Mouse (Mus musculus) retina, postnatal 7 days (tissue): Measurements from ENCODE around the gene Rxrb.
A peak's percentile ranks its signal among the peaks of the same experiment; 100 is the strongest.

Source experiments
- DNase-seq: peaks from one replicate; pipeline ENCODE4 v3.0.0-alpha.2; 2012; ENCODE audit warnings: low read depth, low spot score

Rxrb gene

DNA sequence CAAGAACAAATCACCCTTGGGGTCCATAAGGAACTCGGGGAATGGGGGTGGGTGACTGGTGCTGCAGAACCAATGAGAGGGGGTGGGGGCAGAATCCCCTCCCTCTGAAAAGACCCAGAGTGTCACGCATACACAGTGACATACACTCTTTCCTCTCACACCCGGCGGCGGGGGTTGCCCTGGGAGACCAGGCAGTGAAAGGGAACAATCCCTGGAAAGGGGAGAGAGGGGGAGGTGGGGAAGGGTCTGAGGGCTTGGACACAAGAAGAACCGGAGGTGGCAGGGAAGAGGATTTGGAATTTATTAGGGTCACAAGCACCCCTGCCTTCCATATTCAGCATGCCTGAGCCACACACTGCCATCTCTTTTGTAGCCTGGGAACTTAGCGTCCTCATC is 5.9 kb upstream of the Rxrb start:
- no peak for DNase-seq

DNA sequence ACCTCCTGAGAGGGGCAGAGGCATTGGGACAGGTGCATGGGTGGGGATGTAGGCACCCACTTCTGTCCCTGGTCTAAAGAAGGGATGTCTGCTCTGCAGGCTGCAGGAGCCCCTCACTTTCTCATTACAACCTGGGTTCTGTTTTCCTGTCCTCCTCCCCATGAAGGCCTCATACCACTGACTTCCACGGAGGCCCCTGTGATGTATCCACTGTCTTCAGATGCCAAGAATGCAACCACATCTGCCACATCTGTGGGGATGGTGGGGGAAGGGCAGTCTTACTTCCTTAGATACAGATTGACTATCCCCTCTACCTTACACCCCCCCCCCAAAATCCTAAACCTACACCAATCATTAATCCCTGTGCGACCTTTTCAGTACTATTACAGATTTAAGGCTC is 5.4 kb upstream of the Rxrb start:
- no peak for DNase-seq

DNA sequence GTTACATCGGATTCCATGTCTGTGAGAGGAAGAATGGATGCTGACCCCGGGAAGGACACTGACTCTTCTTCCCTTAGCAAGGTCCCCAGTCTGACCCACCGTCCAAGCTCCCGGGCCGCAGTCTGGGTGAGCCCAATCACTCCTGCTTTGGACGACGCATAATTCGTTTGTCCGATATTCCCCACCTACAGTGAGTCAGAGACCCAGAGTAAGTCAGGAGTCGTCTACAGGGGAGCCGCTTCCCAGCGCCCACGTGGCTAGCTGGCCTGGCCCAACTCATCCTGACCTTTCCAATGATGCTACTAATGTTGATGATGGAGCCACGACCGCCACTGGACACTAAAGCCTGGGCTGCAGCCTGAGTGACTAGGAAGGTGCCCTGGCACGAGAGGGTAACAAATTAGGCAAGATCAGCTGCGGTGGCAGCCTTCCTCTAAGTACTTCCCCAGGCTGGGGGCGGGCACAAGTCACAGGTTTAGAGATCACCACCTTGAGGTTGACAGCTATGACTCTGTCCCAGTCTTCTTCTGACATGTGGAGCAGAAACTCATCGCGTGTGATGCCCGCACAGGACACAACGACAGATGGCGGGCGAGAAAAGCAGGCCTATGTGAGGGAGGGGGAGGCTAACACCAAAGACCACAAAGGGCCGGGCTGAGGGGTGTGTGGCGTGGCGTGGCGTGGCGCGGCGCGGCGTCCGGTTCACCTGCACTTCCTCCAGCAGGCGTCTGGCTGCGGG is 4.5 kb upstream of the Rxrb start:
- no peak for DNase-seq

DNA sequence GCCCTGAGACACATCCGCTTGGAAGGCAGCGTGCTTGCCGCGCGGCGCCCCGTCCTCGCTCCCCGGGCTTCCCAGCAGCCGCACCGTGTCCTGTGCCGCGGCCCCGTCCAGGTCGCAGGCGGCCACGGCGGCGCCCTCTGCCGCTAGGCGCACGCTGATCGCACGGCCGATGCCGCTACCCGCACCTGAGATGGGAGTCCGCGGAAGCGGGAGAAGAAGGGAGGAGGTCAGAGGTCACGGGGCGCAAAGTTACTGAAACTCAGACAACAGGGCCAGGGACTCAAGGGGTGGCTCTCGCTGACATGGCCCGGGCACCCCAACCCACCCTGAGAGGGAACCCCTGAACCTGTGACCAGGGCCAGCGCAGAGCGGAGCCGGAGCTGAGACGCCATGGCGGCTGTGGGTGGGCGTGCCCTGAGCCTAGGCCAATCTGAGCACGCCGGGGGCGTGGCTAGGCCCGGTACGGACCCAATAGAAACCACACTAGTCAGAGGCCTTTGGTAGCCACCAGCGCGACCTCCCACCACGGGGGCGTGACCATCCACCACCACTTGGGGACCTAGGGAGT is 3.9 kb upstream of the Rxrb start, which contains the start of gene H2-Ke6:
TSS of gene H2-Ke6 (minus strand) at position 405 of the 568 bp plus-strand sequence.
- peak; percentile 80 for DNase-seq

DNA sequence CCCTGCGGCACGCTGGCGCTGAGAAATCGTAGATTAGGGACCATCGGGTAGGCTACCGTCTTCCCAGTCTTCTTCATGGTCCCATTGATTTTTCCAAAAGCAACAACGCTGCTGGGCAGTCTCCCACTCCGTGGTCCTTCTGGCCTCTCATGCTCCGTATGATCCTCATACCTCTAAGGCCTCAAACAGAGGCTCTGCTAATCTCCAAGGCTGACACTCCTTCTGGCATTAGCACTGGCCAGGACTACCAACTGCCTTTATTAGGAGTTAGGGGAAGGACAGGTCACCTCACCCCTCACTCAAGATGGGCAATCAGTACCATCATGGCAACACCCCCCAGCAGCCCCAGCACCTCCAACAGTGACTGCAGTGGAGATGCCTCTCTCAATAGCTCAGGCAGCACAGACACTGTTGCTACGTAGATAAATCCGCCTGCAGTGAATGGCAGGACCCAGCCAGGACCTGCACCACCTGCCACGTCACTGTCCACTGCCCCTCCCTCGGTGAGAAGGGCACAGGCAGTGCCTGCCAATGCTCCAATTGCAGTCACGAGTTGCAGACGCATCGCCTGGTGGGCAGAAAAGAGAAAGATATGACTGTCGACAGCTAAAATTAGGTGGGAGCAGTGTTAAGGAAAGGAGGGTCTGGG is 3.0 kb upstream of the Rxrb start:
- no peak for DNase-seq

DNA sequence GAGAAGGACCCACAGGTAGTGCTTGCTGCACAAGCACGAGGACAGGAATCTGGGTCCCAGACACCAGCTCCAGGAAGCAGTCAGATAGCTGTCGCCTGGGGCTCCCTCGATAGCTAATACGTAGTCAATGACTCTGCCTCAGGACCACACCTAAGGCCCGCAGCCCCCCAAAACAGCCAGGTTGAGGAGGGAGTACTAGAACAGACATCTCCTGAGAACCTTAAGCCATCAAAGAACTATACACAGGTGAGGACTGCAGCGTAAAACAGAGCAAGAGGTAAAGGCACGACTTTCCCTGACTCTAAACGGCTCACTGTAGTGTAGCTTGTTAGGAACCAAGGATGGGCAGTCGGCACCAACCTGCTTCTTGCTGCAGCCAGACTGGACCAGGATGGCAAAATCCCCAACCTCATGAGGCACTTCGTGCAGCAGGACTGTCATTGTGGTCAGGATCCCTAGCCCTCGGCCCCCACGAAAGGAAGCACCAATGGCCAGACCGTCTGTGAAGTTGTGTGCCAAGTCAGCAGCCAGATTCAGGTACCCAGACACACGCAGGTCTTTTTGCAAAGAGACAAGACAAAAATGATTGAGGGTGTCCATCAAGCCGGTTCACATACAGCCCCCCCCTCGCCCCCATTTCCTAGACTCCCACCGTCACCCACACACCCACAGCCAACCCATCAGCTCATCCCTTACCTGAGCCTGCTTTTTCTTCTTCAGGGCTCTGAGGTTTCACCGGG is 2.3 kb upstream of the Rxrb start:
- DNase-seq = no peak

DNA sequence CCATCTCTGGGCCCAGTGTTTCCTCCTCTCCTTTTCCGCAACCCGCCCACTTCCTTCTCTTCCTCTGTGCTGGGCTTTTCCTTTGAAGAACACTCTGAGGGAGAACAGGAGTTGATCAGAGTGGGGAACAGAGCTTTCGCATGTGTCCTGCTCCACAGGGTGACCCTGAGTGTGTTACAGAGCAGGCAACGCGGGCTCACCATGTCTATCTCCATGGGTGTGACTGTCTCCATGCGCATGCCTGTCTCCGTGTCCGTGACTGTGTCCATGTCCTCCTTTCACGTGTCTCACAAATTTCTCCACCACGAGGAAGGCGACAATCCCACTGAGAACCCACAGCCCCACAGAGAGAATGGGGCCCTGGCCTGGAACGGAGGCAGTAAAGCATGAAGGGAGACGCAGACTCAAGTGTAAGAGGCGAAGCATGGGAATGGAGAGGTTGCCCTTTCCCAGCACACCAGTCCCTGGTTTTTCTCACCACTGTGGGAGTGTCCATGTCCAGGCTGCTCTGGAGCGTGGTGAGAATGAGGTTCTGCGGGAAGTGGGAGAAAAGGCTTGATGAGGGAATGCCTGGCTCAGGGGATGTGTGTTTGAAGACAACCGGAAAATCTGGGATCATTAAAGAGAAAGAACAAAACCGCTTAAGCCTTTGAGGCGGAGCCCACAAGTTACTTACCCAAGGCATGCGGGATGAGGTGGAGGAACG is 1.6 kb upstream of the Rxrb start:
- no peak for DNase-seq

DNA sequence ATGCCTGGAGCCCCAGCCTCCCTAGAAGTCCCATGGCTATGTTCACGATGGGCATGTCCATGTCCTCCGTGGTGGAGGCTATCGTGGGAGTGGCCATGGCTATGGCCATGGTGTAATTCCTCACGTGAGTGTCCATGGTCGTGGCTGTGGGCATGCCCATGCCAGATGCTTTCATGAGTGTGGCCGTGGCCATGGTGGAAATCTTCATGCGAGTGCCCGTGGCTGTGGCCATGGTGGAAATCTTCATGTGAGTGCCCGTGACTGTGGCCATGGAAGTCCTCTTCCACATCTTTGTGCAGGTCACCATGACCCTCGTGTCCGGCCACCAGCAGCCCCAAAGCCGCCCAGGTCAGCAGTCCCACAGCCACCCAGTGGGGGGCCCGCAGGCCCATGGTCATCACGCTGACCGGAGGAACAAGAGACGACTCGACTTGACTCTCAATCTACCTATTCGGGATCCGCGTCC is 718 bp upstream of the Rxrb start:
- DNase-seq = no peak

DNA sequence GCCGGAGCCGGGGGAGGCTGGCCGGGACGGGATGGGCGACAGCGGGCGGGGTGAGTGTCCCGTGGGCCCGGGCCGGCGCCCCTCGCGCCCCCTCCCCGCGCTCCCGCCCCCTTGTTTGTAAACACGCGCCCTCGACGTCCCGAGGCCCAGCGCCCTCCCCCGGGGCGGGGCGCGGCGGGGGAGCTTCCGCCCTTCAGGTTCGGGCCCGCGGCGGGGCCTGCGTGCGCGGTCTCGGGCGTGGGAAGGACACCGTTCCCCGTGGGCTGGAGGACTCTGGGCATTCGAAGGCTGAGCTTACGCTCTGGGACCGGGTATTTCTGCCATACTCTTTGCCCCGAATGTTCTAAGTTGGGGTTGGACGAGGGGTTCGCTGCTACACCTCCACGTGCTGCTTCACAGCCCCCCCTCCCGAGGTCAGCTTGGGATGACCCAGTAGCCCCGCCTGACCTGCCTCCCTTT is 591 bp downstream of the Rxrb start:
- peak; percentile 45 for DNase-seq

DNA sequence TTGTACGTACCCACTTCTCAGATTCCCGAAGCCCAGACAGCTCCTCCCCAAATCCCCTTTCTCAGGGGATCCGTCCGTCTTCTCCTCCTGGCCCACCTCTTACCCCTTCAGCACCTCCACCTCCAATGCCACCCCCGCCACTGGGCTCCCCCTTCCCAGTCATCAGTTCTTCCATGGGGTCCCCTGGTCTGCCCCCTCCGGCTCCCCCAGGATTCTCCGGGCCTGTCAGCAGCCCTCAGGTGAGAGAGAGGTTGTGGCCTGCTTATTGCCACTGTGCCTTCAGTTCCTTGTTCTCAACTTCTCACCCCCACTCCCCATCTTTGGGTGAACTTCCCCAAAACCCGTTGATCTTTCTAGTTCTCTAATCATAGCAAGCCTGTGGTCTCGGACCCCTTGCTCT is 1.2 kb downstream of the Rxrb start:
- no peak for DNase-seq

DNA sequence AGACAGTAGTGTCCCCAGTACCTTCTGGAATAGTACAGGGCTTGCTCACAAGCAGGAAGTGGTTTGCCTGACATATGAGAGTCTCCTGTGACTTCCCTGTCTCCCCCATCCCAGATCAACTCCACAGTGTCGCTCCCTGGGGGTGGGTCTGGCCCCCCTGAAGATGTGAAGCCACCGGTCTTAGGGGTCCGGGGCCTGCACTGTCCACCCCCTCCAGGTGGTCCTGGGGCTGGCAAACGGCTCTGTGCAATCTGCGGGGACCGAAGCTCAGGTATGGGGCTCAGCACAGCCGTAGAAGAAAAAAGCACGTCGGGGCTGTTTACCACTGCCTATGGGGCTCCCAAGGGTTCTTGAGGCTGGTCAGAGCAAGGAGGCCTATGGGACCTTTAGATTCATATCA is 1.8 kb downstream of the Rxrb start:
- no peak for DNase-seq

DNA sequence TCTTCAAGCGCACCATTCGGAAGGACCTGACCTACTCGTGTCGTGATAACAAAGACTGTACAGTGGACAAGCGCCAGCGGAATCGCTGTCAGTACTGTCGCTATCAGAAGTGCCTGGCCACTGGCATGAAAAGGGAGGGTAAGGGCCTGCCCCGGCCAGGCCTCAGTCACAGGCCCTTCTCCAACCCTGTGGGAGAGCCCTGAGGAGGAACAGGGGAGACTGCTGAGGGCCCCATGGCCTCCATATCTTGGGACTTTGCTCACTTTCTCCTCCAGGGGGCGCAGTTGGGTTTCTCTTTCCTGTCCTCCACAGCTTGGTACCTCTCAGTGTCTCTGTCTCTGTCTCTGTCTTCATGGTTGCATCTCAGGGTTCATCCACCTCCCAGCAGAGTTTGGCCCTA is 2.5 kb downstream of the Rxrb start:
- peak; percentile 53 for DNase-seq

DNA sequence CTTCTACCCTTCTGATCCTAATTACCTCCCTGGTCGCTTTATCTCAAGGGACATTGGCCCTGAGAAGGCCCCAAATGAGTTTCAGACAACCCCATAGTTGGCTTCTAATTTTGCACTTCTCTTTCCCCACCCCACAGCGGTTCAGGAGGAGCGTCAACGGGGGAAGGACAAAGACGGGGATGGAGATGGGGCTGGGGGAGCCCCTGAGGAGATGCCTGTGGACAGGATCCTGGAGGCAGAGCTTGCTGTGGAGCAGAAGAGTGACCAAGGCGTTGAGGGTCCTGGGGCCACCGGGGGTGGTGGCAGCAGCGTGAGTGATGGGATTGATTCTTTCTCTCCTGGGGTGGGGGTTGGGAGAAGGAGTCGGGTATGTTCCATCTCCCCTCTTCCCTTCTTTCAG is 3.9 kb downstream of the Rxrb start:
- DNase-seq = no peak

DNA sequence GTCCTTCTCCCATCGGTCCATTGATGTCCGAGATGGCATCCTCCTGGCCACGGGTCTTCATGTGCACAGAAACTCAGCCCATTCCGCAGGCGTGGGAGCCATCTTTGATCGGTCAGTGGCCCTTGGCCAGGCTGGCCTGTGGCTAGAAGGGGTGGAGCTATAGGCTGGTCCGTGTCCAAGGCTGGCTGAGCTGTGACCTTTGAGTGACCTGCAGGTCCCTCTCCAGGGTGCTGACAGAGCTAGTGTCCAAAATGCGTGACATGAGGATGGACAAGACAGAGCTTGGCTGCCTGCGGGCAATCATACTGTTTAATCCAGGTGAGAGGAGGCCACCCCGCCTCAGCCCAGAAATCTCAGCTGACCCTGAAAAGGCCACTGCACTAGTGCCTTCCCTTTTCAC is 5.0 kb downstream of the Rxrb start:
- no peak for DNase-seq

DNA sequence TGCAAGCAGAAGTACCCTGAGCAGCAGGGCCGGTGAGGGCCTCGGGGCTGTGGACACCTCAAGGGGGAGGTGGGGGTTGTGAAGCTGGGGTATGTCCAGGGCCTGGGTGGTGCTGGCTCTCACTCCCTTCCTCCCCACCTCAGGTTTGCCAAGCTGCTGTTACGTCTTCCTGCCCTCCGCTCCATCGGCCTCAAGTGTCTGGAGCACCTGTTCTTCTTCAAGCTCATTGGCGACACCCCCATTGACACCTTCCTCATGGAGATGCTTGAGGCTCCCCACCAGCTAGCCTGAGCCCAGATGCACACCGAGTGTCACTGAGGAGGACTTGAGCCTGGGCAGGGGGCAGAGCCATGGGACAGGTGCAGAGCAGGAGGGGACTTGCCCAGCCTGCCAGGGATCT is 5.6 kb downstream of the Rxrb start:
- DNase-seq = no peak

DNA sequence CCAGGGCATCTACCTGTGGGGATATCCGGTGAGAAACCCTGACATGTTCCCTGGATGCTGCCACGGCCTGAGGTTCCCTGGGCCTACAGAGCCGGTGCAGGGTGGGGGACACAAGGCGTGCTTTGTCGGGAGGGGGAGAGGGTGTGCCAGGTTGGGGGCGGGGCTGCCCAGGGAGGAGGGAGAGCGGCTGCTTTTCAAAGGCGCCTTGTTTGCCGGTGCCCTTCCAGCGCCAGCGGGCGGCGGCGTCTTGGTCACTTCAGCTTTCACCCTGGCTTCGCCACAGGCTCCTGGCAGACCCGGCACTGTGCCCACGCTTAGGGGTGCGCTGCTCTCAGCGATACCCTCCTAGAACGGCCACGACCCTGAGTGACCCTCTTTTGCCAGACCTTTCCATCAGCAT is 6.8 kb downstream of the Rxrb start:
- DNase-seq = no peak

DNA sequence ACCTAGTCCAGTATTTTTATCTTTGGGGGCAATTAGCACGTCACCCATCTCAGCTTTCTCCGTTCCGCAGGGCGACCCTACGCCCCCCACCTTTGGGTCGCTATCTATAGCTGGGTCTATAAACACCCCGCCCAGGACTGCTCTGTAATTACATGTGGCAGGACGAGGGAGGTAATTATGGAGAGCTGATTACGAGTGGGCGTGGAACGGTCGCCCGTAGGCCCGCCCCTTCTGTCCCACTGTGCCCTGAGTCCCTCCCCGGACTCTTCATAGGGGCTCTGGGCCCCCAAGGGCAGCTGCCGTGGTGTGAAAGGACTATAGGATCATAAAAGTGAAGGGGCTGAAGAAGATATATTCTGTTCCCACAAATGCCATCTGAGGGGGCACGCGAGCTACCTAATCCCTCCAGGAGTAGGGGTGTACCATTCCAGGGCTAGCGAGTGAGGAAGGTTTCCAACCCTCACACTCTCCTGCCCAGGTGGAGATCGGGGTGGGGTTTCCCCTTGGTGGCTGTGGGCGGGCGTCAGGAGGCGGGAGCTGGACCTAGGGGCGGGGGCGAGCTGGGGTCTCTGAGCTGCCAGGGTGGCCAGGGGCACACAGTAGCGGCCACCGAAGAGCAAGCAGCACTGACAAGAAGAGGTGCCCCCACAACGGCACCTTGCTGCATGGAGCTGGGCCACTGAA is 7.4 kb downstream of the Rxrb start, which contains the start of gene Col11a2:
TSS of gene Col11a2 (plus strand) at position 560 of the 684 bp plus-strand sequence.
- peak; percentile 30 for DNase-seq

DNA sequence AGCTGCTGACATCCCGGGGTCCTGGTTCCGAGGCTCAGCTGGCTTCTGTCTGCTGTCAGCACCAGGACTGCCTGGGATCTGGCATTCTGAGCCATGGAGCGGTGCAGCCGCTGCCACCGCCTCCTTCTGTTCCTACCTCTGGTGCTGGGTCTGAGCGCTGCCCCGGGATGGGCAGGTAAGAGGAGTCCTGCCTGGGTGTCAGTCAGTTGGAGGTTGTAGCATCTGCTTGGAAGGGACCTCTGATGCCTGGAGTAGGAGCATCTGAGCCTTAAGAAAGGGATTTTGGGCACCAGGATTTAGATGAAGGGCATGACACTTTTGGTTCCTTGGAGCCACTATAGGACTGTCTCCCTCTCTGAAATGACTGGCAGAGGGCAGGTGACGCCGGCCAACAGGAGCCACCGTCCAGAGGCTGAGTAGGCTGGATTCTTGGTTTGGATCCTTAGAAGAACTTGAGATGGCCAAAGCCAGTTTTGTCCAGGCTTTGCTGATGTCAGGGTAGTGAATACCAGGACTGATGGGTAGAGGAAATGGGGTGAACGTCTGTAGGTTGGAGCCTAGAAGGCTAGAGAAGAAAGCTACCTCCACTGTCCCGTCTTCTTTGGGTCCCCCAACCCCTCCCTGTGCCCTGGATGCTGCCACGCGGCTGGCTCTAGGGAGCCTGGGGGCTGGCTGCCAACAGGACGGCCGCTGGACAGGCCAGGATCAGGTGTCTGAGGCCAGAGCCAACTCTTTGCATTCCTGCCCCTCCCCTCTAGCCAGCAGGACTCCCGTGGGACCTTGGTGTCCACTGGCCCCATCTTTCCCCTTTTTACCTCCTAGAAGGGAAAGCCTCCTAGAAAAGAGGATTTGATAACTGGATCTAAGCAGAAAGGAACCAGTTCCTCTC is 8.2 kb downstream of the Rxrb start:
- DNase-seq = no peak

DNA sequence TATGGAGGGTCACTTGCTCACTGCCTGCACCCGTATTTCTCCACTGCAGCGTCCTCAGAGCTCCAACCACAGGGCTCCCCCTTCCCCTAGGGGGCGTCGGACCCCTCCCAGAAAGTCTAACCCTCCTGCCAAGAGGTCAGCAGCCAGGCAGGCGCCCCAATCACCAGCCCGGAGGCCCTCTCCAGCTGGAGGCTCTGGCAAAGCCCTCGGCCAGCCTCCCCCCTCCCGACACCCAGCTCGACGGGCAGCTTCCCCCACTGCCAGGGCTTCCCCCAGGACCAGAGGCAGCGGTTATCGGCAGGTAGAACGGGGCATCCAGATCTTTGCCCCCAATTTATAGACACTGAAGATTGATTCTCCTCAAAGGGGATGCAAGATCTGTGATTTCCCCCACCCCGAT is 14.3 kb downstream of the Rxrb start:
- no peak for DNase-seq
